Mouse (Mus musculus): ENCODE data around the gene Itih3.

DNA sequence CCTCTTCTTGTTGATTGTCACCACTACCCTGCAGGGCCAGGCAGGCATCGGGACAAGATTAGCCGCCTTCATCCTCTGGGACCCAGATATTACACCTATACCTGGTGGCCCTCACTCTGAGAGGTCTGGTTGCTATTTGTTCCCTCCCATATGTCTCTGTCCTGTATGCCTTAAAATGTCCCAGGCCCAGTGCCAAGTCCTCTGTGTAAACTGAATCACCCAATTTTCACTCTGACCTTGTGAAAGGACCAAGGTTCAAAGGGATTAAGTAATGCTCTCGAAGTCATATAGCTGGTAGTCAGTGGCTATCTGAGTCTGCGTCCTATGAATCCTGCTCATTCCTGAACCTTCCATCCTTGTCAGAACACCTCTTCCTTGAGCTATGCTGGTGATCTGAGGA lies 6.8 kb upstream of the Itih3 start:
- TF ChIP-seq CTCF (IDR thresholded peaks at IDR 0.05; ENCODE audit: low read depth) (no peak), EP300 (IDR thresholded peaks at IDR 0.05; ENCODE audit: low read depth) (no peak)
